8 mouse cellular contexts compared by ENCODE assay signal in the genomic region with DNA sequence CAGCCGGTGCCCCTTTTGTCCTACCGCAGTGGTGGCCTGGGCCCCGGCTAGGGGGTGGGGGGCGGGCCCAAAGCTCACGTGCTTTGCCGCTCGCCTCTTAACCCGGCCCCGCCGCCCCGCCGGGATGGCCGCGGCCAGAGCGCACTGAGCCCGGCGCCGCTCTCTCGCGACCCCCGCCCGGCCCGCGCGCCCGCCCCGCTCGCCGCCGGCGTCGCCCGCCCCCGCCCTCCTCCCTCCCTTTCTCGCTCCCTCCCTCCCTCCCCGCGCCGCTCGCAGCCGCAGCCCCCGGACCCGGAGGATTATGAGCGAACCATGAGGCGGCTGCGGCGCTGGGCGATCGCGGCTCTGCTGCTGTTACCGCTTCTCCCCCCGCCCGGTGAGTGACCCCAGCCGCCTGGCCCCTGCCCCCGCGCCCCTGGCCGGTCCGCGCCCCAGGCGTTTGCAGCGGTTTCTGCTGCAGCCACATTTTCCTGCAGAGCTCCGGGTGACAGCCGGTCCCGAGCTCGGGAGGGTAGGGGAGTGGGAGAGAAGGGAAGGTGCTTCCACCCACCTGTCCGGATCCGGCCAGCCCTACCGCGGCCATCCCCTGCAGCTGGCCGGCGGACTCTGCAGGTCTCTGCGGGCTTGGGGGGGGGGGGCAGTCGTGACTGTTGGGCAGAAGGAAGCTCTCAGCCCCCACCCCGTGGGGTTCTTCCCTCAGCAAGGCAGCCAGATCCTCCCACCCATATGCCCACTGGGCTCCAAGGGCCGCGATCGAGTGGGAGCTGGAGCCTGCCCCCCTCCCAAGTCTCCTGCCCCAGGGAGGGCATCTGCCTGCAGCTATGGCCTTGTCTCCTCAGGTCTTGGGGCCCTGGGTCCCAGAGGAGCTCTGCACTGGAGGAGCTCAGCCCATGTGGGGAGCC. TPM values are rescaled to one million over a fixed set of nuclear protein-coding genes. Genes with fewer than 3 reads are reported as not detected.
A peak's percentile ranks its signal among the peaks of the same experiment; 100 is the strongest.
DNase-seq lines count a peak whose midpoint lies in the region; ATAC-seq and TF ChIP-seq lines count a peak whose summit lies in the region.

A gene (plus strand): TSS at position 131 of the 902 bp plus-strand sequence.

- peak within 1 kb of the TSS; percentile 82 for H3K9ac ChIP-seq in hindbrain, embryonic 12.5 days
- no peak within 1 kb of the TSS for H3K9ac ChIP-seq in liver, embryonic 14.5 days (replicated peaks)

- DNase-seq in frontal cortex, adult 2 months (ENCODE audit: extremely low spot score in 1 of 2, low spot score in 1 of 2) = no peak
- no peak for DNase-seq in frontal cortex, postnatal 36 days (ENCODE audit: low spot score in 2 of 2)
- DNase-seq in retina, postnatal 1 day = peak; percentile 79
- no peak for DNase-seq in retina, embryonic 14.5 days (ENCODE audit: low spot score)
- DNase-seq in liver, embryonic 14.5 days (ENCODE audit: low read depth in 3 of 3, low spot score in 3 of 3) = no peak
- peak; percentile 19 for DNase-seq in thymus, postnatal 25 days
- DNase-seq in adrenal gland, postnatal 25 days = no peak

- TF ChIP-seq CTCF in liver, embryonic 14.5 days (IDR thresholded peaks at IDR 0.05; ENCODE audit: low read depth) = no peak

- H3K36me3 ChIP-seq in hindbrain, embryonic 12.5 days = no peaks in the 10 kb centered on the region
- H3K36me3 ChIP-seq in liver, embryonic 14.5 days (replicated peaks; ENCODE audit: control insufficient read depth, insufficient read depth, low read depth) = no peaks in the 10 kb centered on the region

- peaks cover 29% of the 10 kb centered on the region for H3K4me1 ChIP-seq in hindbrain, embryonic 12.5 days
- H3K4me1 ChIP-seq in liver, embryonic 14.5 days (replicated peaks; ENCODE audit: control insufficient read depth in 2 of 2, insufficient read depth in 2 of 2, low read length in 1 of 2) = no peaks in the 10 kb centered on the region

- H3K9me3 ChIP-seq in hindbrain, embryonic 12.5 days (replicated peaks) = no peaks in the 10 kb centered on the region
- no peaks in the 10 kb centered on the region for H3K9me3 ChIP-seq in liver, embryonic 14.5 days (ENCODE audit: control insufficient read depth, low read length)

- H3K27ac ChIP-seq in hindbrain, embryonic 12.5 days = peak within 1 kb of the TSS; percentile 55
- no peak within 1 kb of the TSS for H3K27ac ChIP-seq in liver, embryonic 14.5 days

- peaks cover 35% of the 10 kb centered on the region for H3K27me3 ChIP-seq in hindbrain, embryonic 12.5 days
- H3K27me3 ChIP-seq in liver, embryonic 14.5 days (ENCODE audit: control insufficient read depth, insufficient read depth, low read length) = peaks cover 31% of the 10 kb centered on the region

- WGBS in hindbrain, embryonic 12.5 days = under 1% methylated on average over 41 of the region's 76 CpGs
- under 1% methylated on average over 74 of the region's 76 CpGs for WGBS in liver, embryonic 14.5 days (ENCODE audit: insufficient replicate concordance)

- peak within 1 kb of the TSS; percentile 63 for H3K4me3 ChIP-seq in hindbrain, embryonic 12.5 days
- peak within 1 kb of the TSS in 1 of 2 experiments; percentile 51; a peak in 2 of 4 replicates for H3K4me3 ChIP-seq in liver, embryonic 14.5 days (ENCODE audit: insufficient read depth in 1 of 2, low read depth in 2 of 2, low read length in 2 of 2)

- peak within 1 kb of the TSS; percentile 97 for H3K4me2 ChIP-seq in hindbrain, embryonic 12.5 days (replicated peaks)
- H3K4me2 ChIP-seq in liver, embryonic 14.5 days (ENCODE audit: low read depth) = peak within 1 kb of the TSS; percentile 65

- peak; percentile 53 for ATAC-seq in hindbrain, embryonic 12.5 days (ENCODE audit: low FRiP score)
- ATAC-seq in liver, embryonic 14.5 days (ENCODE audit: insufficient read depth) = no peak

- TF ChIP-seq EP300 in liver, embryonic 14.5 days (IDR thresholded peaks at IDR 0.05; ENCODE audit: low read depth) = no peak

RNA-seq across cellular contexts. Expression of the gene that starts here (rescaled TPM):
- 83.8 and 92.2 TPM in 2 replicates for polyA plus RNA-seq in frontal cortex, adult 2 months (2012; rRNA removed)
- 33.3 and 35.3 TPM in 2 replicates for polyA plus RNA-seq in hindbrain, embryonic 12.5 days (2016; fragmentation: Nextera tagmentation; extraction: Ambion mirVana)
- polyA plus RNA-seq in liver, embryonic 14.5 days (2012; rRNA removed) = 0.30 TPM in 2 replicates
- 0.04 and 0.06 TPM in 2 replicates for polyA plus RNA-seq in liver, embryonic 14.5 days (2014; fragmentation: Nextera tagmentation; extraction: Ambion mirVana)
- 2.9 and 4.7 TPM in 2 replicates for total RNA-seq in adrenal gland, postnatal 25 days (2021)

Comparison
In these comparisons a context has a peak if more than half of its experiments do, and no peak if none do; other contexts are left out.
1. RNA of the gene that starts here (polyA plus RNA-seq): 83.8 to 92.2 TPM in frontal cortex, adult 2 months and 33.3 to 35.3 TPM in hindbrain, embryonic 12.5 days; 0.04 to 0.30 TPM in liver, embryonic 14.5 days; every median in the first group is over 10 times any median in the second.
2. DNase-seq: peak in retina, postnatal 1 day (single experiment) and thymus, postnatal 25 days (single experiment); none in frontal cortex, adult 2 months (0 of 2), frontal cortex, postnatal 36 days (0 of 2), retina, embryonic 14.5 days (single experiment), liver, embryonic 14.5 days (0 of 3) and adrenal gland, postnatal 25 days (single experiment).